Mouse (Mus musculus) spleen, adult 2 months (tissue): ENCODE measurements around the gene Rin2.

ENCODE experiments used
- CTCF ChIP-seq: fragments of 200-500 bp; IDR thresholded peaks from 2 replicates; pipeline ENCODE4 v1.5.1; 2011; ENCODE audit warnings: mild to moderate bottlenecking, inconsistent platforms; ENCODE audit not compliant: insufficient read depth, insufficient read length, insufficient replicate concordance; ENCODE audit errors: extremely low read depth
- POLR2A ChIP-seq: fragments of 200-500 bp; IDR thresholded peaks from 2 replicates; pipeline ENCODE4 v1.6.1; 2011; ENCODE audit warnings: low read depth, low read length, inconsistent platforms

DNA sequence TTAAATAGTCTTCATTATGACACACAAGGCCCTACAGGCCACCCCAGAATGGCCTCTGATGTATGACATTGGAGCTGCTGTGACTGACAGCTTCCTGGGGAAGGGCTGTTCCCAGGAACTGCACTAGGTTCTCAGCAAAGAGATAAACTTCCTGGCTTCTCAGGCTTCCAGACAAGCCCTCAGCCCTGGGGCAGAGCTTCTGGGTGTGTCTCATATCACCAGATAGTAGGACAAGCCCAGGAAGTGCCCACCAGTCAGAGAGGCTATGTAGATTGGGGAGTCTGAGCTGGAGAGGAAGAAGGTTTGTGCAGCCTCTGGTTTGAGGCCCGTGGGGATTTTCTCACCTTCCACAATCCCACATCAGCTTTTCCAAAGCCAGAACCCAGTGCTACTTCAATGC lies 122.8 kb downstream of the Rin2 start:
- TF ChIP-seq CTCF (no peak), POLR2A (no peak)
